Mouse (Mus musculus): Measurements from ENCODE around the gene Zfp618.

- no peak for TF ChIP-seq CTCF (IDR thresholded peaks at IDR 0.05; ENCODE audit: low read depth)
- TF ChIP-seq EP300 (optimal IDR thresholded peaks at IDR 0.05) = no peak
These were observed 72.2 kb downstream of the Zfp618 start for GRCm38 (mm10) chr4:63037555-63037954.
